Mouse (Mus musculus) cerebellum, adult 2 months (tissue): ENCODE measurements at regions not wholly inside any gene's neighbourhood (a gene's known extent, or its start where the extent isn't known, plus 50 kb on each side); places are given as distances from the start of the nearest gene placed in this dataset.

Source experiments
- DNase-seq, 2 experiments: peaks; one replicate each; pipeline ENCODE4 v3.0.0; 2021
- H3K27ac ChIP-seq: fragments of 200-500 bp; 2 replicates; pipeline ENCODE4 v1.5.1; 2012; ENCODE audit warnings: low read length, control low read depth, inconsistent platforms; ENCODE audit not compliant: insufficient read depth
- H3K27me3 ChIP-seq: fragments of 200-500 bp; 2 replicates; pipeline ENCODE4 v1.6.1; 2012; ENCODE audit warnings: inconsistent platforms, mild to moderate bottlenecking, low read length, moderate library complexity; ENCODE audit not compliant: control insufficient read depth, insufficient read depth
- H3K4me1 ChIP-seq: fragments of 200-500 bp; 2 replicates; pipeline ENCODE4 v1.6.1; 2011; ENCODE audit warnings: low read length; ENCODE audit not compliant: control insufficient read depth, insufficient read depth
- H3K4me3 ChIP-seq: fragments of 200-500 bp; replicated peaks from 2 replicates; pipeline ENCODE3; 2011; ENCODE audit warnings: mild to moderate bottlenecking, low read depth, low read length, control low read depth; ENCODE audit not compliant: insufficient read depth
- CTCF ChIP-seq: fragments of 200-500 bp; IDR thresholded peaks from 2 replicates; pipeline ENCODE4 v1.5.1; 2011; ENCODE audit warnings: low read depth, mild to moderate bottlenecking, control low read depth, low read length, moderate library complexity, borderline replicate concordance; ENCODE audit not compliant: insufficient read depth
- POLR2A ChIP-seq: fragments of 200-500 bp; IDR thresholded peaks from 2 replicates; pipeline ENCODE4 v1.6.1; 2011; ENCODE audit warnings: low read length, control low read depth, borderline replicate concordance; ENCODE audit not compliant: insufficient read depth
- WGBS: fragments of 180-500 bp; shearing (Covaris S2); methylation state at CpG from one replicate; pipeline ENCODE4 v1.1.7; 2018; 5-methylcytosine and 5-hydroxymethylcytosine counted together

DNA sequence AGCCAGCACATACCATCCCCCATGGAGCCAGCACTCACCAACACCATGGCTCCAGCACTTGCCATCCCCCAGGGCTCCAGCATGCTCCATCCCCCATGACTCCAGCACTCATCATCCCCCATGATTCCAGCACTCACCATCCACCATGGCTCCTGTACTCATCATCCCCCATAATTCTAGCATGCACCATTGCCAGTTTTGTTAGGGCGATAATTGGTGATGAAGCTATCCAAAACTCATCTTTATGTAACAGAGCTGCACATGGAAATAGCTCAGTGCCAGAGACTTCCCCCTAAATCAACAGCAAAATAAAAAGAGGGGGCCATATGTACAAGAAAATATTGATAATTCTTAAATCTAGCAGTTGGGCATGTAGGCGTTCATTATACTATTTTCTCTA, 188.9 kb upstream of the Gadl1 start:
- H3K27ac ChIP-seq, result no peak overlapping the region
- WGBS, result 93% methylated on average over 2 of the region's 2 CpGs
- no peak overlapping the region for H3K4me3 ChIP-seq
- no peak for DNase-seq
- H3K4me1 ChIP-seq, result no peaks in the 10 kb centered on the region
- no peak for TF ChIP-seq CTCF
- TF ChIP-seq POLR2A, result no peak
- no peaks in the 10 kb centered on the region for H3K27me3 ChIP-seq

DNA sequence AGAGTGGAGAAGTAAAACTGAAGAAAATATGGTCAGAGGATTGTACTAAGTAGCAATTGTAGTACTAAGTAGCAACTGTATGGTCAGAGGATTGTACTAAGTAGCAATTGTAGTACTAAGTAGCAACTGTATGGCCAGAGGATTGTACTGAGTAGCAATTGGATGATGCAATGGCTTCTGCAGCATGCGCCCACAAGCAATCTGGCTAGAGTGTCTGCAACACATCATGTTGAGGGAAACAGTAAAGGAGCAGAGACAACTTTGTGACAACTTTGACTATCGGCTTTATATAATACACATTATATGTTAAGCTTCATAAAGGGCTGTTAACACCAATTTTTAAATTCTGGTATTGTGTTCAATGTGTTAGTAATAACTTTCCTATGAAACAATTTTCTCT, 188.4 kb upstream of the Gadl1 start:
- H3K4me1 ChIP-seq, result no peaks in the 10 kb centered on the region
- WGBS, result 99% methylated on average over 2 of the region's 2 CpGs
- no peak for DNase-seq
- H3K27ac ChIP-seq, result no peak overlapping the region
- no peak overlapping the region for H3K4me3 ChIP-seq
- H3K27me3 ChIP-seq, result no peaks in the 10 kb centered on the region
- no peak for TF ChIP-seq POLR2A
- no peak for TF ChIP-seq CTCF

DNA sequence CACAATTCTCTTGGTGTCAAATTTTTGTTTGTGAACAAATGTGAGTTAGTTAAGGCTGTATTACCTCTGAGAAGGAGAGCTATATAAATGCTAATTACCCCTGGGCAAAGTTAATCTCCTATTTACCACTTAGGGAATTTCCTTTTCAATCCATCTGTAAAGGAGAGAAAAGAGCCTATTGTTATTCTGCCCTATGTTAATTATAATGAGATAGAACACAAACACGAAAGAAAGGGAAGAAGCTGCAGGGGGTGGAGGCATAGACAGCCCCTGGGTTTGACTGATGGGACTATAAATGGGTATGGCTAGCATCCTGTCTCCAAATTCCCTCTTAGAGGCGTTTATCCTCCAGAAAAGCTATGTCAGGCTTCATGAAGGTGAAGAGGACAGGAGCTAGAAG, 185.2 kb upstream of the Gadl1 start:
- Histone ChIP-seq H3K27ac (no peak overlapping the region), H3K27me3 (no peaks in the 10 kb centered on the region), H3K4me1 (no peaks in the 10 kb centered on the region), H3K4me3 (no peak overlapping the region)
- WGBS, result 23% methylated on average over 2 of the region's 2 CpGs
- DNase-seq, result no peak
- no peak for TF ChIP-seq CTCF
- no peak for TF ChIP-seq POLR2A

DNA sequence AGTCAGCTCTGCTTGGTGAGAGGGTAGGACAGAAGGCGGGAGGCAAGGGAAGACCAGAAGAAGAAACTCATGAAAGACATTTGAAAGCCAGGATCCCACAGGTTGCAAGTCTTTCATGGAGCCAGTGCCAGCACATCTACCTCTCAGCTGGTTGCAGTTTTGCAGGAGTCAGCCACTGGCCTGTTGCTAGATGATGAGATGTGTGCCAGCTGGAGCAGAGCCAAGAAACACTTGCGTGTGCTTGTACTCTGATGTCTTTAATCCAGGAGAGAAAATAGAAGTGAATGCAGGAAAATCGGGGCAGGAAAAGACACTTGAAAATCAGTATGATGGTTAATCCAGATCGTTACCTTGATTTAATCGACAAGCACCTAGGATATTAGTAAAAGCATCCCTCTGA, 181.9 kb upstream of the Gadl1 start:
- no peak for DNase-seq
- Histone ChIP-seq H3K4me1 (no peaks in the 10 kb centered on the region), H3K27ac (no peak overlapping the region), H3K27me3 (no peaks in the 10 kb centered on the region), H3K4me3 (no peak overlapping the region)
- TF ChIP-seq CTCF, result no peak
- 43% methylated on average over 5 of the region's 5 CpGs for WGBS

DNA sequence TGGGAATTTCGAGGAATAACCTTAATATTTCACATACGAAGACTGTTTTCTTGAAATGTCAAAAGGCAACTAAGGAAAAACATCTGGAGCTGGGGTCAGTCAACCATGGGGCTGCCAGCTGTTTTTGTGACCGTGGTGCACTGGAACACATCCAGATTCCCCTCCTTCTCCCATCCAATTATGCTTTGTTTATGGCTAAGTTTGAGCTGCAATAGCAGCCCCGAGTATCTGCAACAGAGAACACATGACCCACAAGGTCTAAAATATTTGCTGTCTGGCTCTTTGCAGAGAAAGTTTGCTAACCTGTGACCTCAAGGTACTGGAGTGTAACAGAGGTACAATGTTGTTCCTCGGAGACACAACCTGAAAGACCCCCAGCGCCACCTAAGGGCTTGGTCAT, 177.7 kb upstream of the Gadl1 start:
- Histone ChIP-seq H3K4me1 (no peaks in the 10 kb centered on the region), H3K27me3 (no peaks in the 10 kb centered on the region), H3K4me3 (no peak overlapping the region), H3K27ac (no peak overlapping the region)
- 57% methylated on average over 6 of the region's 6 CpGs for whole genome bisulfite sequencing
- DNase-seq, result no peak
- TF ChIP-seq POLR2A, result no peak
- no peak for TF ChIP-seq CTCF

DNA sequence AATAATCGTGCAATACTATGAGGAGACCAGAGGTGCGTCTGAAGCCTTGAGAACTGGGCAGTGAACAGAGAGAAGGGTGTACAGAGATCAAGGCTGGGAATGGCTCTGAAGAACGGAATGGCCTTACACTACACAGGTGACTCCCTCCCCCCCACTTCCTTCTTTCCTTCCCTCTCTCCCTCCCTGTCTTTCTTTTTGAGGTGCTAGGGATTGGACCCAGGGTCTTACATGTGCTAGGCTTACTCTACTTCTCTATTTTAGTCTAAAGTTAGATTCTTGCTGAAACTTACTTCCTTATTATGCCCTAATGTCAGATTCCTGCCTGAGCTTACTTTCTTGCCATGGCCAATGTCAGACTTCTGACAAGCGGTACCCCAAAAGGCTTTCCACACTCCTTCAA, 176.2 kb upstream of the Gadl1 start:
- 96% methylated on average over 4 of the region's 4 CpGs for WGBS
- Histone ChIP-seq H3K27ac (no peak overlapping the region), H3K4me3 (no peak overlapping the region), H3K27me3 (no peaks in the 10 kb centered on the region), H3K4me1 (no peaks in the 10 kb centered on the region)
- no peak for DNase-seq
- TF ChIP-seq CTCF (no peak), POLR2A (no peak)

DNA sequence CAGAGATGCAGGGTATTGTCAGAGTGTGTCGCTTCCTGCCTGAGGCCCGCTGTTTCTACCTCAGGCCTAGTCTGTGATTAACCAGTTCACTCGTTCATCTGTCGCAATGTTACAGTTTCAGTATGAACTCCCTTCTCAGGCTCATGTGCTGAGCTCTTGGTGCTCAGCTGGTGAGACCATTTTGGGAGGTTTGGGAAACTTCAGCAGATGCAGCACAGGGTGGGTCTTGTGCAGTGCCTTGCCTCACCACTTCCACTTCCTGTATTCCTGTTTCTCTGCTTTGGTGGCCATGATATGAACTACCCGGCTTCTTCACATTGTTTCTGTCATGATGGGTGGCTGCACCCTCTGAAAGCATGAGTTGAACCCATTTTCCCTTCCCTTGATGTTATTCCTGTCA, 169.3 kb upstream of the Gadl1 start:
- no peaks in the 10 kb centered on the region; the same call in 1 of the 2 replicates for H3K4me1 ChIP-seq
- no peaks in the 10 kb centered on the region for H3K27me3 ChIP-seq
- H3K27ac ChIP-seq, result no peak overlapping the region
- 87% methylated on average over 5 of the region's 5 CpGs for WGBS
- TF ChIP-seq CTCF (no peak), POLR2A (no peak)
- H3K4me3 ChIP-seq, result no peak overlapping the region
- DNase-seq, result no peak

DNA sequence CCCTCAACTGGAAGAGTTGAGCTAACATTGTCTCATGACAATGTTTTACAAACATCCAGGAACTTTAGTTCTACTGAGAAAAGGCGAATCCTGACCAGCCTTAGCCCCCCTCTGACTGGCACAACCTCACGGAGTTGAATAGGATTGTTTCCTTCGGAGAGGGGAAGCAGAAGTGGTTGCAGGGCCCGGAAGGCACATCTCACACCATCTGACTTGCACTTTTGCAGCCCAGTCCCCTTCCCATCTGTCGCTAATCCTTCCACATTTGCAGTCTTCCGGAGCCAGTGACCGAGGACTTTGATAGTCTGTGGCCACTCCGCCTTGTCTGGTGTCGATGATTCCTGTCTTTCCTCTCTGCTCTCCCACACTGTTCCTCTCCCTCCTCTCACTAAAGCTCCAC, 162.8 kb upstream of the Gadl1 start:
- TF ChIP-seq CTCF, result no peak
- TF ChIP-seq POLR2A, result no peak
- H3K4me3 ChIP-seq, result no peak overlapping the region
- no peak for DNase-seq
- no peak overlapping the region for H3K27ac ChIP-seq
- no peaks in the 10 kb centered on the region; the same call in 1 of the 2 replicates for H3K4me1 ChIP-seq
- 58% methylated on average over 9 of the region's 9 CpGs for WGBS
- H3K27me3 ChIP-seq, result no peaks in the 10 kb centered on the region

DNA sequence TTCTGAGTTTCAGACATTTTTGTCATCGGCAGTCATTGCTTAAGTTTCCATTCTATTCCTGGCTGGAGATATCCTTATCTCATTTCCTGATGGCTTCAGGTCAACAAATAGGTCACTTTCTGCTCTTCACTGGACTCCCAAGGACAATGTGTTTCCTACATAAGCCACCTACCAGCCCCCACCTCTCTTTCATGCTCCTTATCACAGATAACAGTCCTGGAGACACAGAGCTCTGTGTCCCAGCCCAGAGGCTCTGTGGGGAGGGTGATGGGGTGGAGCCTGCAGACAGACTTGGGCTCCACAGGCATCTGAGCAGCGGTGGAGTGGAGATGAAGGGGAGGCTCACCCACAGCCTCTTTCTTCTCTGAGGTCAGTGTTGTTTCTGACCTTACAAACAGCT, 148.8 kb upstream of the Gadl1 start:
- H3K27me3 ChIP-seq, result no peaks in the 10 kb centered on the region
- 55% methylated on average over 2 of the region's 2 CpGs for WGBS
- no peaks in the 10 kb centered on the region for H3K4me1 ChIP-seq
- no peak overlapping the region for H3K27ac ChIP-seq
- DNase-seq, result no peak
- no peak overlapping the region for H3K4me3 ChIP-seq
- no peak for TF ChIP-seq POLR2A
- TF ChIP-seq CTCF, result no peak
